Mouse (Mus musculus): Measurements from ENCODE around the gene Pld1.

The Pld1 gene

GRCm38 (mm10) chr3:27938381-27939323 is at the start of gene Pld1:
Gene Pld1 (plus strand): TSS chr3:27938695.
- peak in 1 of 2 experiments; percentile 5 for DNase-seq

- no peak for DNase-seq
Measured at GRCm38 (mm10) chr3:27896318-27896892, 42.1 kb upstream of the Pld1 start, which contains the start of gene Tmem212. Gene Tmem212 (minus strand): TSS chr3:27896368.

GRCm38 (mm10) chr3:27898178-27898577 is 40.3 kb upstream of the Pld1 start:
- no peak for DNase-seq

GRCm38 (mm10) chr3:27899012-27899726 is 39.3 kb upstream of the Pld1 start:
- no peak for DNase-seq

- DNase-seq: no peak
Measured at GRCm38 (mm10) chr3:27901846-27902245, 36.6 kb upstream of the Pld1 start.

- DNase-seq: no peak
Measured at GRCm38 (mm10) chr3:27904659-27905330, 33.7 kb upstream of the Pld1 start.

- DNase-seq: no peak
Measured at GRCm38 (mm10) chr3:27906647-27907209, 31.8 kb upstream of the Pld1 start.

GRCm38 (mm10) chr3:27907301-27907700 is 31.2 kb upstream of the Pld1 start:
- DNase-seq: no peak

- no peak for DNase-seq
Measured at GRCm38 (mm10) chr3:27908316-27908715, 30.2 kb upstream of the Pld1 start.

GRCm38 (mm10) chr3:27909016-27909415 is 29.5 kb upstream of the Pld1 start:
- DNase-seq: no peak

GRCm38 (mm10) chr3:27918656-27919436 is 19.6 kb upstream of the Pld1 start:
- DNase-seq: no peak

GRCm38 (mm10) chr3:27921268-27922020 is 17.1 kb upstream of the Pld1 start:
- DNase-seq: no peak

- no peak for DNase-seq
Measured at GRCm38 (mm10) chr3:27924037-27924436, 14.5 kb upstream of the Pld1 start.

GRCm38 (mm10) chr3:27929219-27929618 is 9.3 kb upstream of the Pld1 start:
- DNase-seq: no peak

GRCm38 (mm10) chr3:27932391-27932790 is 6.1 kb upstream of the Pld1 start:
- no peak for DNase-seq

- DNase-seq: no peak
Measured at GRCm38 (mm10) chr3:27935644-27936043, 2.9 kb upstream of the Pld1 start.

- DNase-seq: no peak
Measured at GRCm38 (mm10) chr3:27936731-27937130, 1.8 kb upstream of the Pld1 start.

- DNase-seq: no peak
Measured at GRCm38 (mm10) chr3:27937144-27938110, 1.1 kb upstream of the Pld1 start.

GRCm38 (mm10) chr3:27941634-27942033 is 3.1 kb downstream of the Pld1 start:
- DNase-seq: no peak

GRCm38 (mm10) chr3:27942991-27943390 is 4.5 kb downstream of the Pld1 start:
- DNase-seq: no peak

Data from B cell, adult 2 months (primary cell).